Mouse (Mus musculus): ENCODE results near the gene Tex47. TPM values are rescaled to one million over a fixed set of nuclear protein-coding genes. Genes with fewer than 3 reads are reported as not detected.

The Tex47 gene
- polyA plus RNA-seq (2015; fragmentation: Nextera tagmentation; extraction: Ambion mirVana), result 0.16 TPM in 1 of 2 replicates, not detected in the other

DNA sequence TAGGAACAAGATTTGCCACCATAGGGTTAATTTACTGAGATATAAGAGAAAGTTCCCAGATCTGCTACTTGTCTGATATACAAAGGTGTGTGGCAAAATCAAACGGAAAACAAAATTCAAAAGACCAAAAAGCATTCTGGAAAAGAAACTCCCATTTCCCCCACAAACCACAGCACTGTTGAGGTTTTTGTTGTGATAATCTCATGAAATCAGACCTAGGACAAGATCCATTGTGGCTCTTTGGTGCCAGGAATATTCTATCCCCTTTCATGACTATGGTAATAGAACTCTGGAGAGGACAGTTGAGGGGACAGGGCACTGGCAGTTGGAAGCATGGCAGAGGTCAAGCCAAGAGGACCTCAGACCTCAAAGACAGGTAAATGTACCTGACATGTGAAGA lies at the start of gene Tex47:
Gene Tex47, plus strand, starts transcription at position 301 of the 400 bp plus-strand sequence.
- H3K4me3 ChIP-seq, result no peak within 1 kb of the TSS
- WGBS, result 77% methylated on average over 1 of the region's 1 CpGs
- H3K27ac ChIP-seq, result no peak within 1 kb of the TSS
- no peaks in the 10 kb centered on the region for H3K27me3 ChIP-seq
- H3K9me3 ChIP-seq (replicated peaks), result no peaks in the 10 kb centered on the region
- no peak within 1 kb of the TSS for H3K4me2 ChIP-seq
- H3K4me1 ChIP-seq (replicated peaks), result no peaks in the 10 kb centered on the region
- no peak for ATAC-seq (replicated peaks; ENCODE audit: insufficient number of reproducible peaks, insufficient read depth, low FRiP score, low read depth)
- no peaks in the 10 kb centered on the region for H3K36me3 ChIP-seq
- H3K9ac ChIP-seq, result no peak within 1 kb of the TSS

DNA sequence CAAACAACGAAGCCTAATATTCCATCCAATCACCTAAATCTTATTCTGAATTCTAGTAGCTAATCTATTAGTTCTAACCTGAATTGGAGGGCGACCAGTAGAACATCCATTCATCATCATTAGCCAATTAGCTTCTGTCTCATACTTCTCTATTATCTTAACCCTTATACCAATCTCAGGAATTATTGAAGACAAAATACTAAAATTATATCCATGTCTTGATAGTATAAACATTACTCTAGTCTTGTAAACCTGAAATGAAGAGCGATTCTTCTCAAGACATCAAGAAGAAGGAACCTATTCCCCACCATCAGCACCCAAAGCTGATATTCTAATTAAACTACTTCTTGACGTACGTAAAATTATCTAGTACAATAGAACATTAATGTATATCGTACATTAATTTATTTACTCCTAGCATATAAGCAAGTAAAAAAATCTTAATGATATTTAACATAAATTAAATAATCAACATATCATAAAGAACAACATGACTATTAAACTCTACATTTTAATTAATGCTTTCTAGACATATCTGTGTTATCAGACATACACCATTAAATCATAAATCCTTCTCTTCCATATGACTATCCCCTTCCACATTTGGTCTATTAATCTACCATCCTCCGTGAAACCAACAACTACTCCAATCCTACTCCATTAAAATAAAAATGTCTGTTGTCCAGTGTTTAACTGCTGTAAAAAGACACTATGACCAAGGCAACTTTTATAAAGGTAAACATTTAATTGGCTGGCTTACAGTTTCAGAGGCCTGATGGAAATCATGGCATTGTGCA lies 27.1 kb upstream of the Tex47 start:
- no peak for ATAC-seq (replicated peaks; ENCODE audit: insufficient number of reproducible peaks, insufficient read depth, low FRiP score, low read depth)
- 77% methylated on average over 7 of the region's 7 CpGs for WGBS
- no peak overlapping the region for H3K27ac ChIP-seq

DNA sequence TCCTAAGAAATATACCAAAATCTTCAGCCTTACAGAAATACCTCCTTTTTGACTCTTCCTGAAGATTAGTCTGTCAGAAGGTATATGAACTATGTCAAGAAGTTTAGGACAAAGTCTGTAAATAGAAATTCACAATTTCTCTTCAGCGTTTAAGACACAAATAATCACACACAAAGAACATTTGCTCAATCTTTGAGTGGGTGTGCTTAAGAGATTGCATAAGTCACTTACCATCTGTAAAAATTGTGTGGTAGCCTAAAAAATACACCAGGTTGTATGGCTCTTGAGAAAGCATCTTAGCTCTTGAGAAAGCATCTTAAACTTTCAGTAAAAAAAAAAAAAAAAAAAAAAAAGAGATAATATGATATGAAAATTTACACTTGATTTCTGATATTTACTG lies 19.6 kb upstream of the Tex47 start:
- H3K27me3 ChIP-seq, result no peaks in the 10 kb centered on the region
- no peak overlapping the region for H3K4me2 ChIP-seq
- H3K9ac ChIP-seq, result no peak overlapping the region
- H3K27ac ChIP-seq, result no peak overlapping the region
- no peaks in the 10 kb centered on the region for H3K9me3 ChIP-seq (replicated peaks)
- no peak overlapping the region for H3K4me3 ChIP-seq
- WGBS, result 75% methylated on average over 1 of the region's 1 CpGs
- no peaks in the 10 kb centered on the region for H3K36me3 ChIP-seq
- H3K4me1 ChIP-seq (replicated peaks), result no peaks in the 10 kb centered on the region
- ATAC-seq (replicated peaks; ENCODE audit: insufficient number of reproducible peaks, insufficient read depth, low FRiP score, low read depth), result no peak

More for the DNA sequence above, 27.1 kb upstream of the Tex47 start:
- Histone ChIP-seq H3K9me3 (replicated peaks) (no peaks in the 10 kb centered on the region), H3K4me3 (no peak overlapping the region), H3K4me1 (replicated peaks) (no peaks in the 10 kb centered on the region), H3K36me3 (no peaks in the 10 kb centered on the region), H3K27me3 (no peaks in the 10 kb centered on the region), H3K4me2 (no peak overlapping the region), H3K9ac (no peak overlapping the region)

DNA sequence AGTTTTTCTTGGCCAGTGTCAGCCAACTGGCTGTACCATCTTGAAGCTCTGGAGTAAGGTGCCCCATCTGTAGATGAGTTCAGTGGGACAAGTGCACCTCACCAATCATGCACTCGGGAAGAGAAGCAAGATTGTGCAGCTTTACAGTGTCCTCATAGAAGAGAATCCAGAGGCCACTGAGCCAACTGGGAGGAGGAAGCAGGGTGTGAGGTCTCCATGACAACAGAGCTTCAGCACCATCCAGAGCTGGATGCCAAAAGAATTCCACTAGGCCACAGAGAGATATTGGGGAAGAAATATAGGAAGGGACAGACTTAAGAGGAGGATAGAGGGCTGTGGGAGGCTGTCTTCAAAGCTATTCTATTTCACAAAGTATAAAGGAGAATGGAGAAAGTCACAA lies 950 bp upstream of the Tex47 start:
- no peaks in the 10 kb centered on the region for H3K4me1 ChIP-seq (replicated peaks)
- no peak for ATAC-seq (replicated peaks; ENCODE audit: insufficient number of reproducible peaks, insufficient read depth, low FRiP score, low read depth)
- WGBS, result 57% methylated on average over 1 of the region's 1 CpGs

DNA sequence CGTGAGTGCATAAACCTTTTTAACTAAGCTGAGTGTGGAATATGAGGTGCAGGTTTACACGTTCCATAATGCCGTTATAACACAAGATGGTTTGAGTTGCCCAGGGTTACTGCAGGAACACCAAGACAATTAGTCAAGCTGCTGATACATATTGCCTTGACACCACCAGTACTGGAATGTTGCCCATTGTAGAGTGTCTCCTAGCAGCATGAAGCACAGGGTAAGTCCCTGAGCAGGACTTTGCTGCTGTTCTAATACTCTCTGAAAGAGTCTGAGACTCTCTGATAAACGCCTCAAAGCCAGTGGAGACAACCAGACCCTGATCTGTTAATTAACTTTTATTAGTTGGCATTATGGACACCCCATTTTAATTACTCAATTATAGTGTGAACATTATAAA lies 21.7 kb downstream of the Tex47 start:
- no peak overlapping the region for H3K9ac ChIP-seq
- H3K27ac ChIP-seq, result no peak overlapping the region
- H3K4me1 ChIP-seq (replicated peaks), result no peaks in the 10 kb centered on the region
- H3K27me3 ChIP-seq, result no peaks in the 10 kb centered on the region
- no peaks in the 10 kb centered on the region for H3K36me3 ChIP-seq
- H3K9me3 ChIP-seq (replicated peaks), result no peaks in the 10 kb centered on the region
- H3K4me3 ChIP-seq, result no peak overlapping the region
- no peak overlapping the region for H3K4me2 ChIP-seq
- ATAC-seq (replicated peaks; ENCODE audit: insufficient number of reproducible peaks, insufficient read depth, low FRiP score, low read depth), result no peak
- WGBS, result 76% methylated on average over 4 of the region's 4 CpGs

More for the DNA sequence above, 950 bp upstream of the Tex47 start:
- H3K27ac ChIP-seq, result no peak overlapping the region
- H3K9me3 ChIP-seq (replicated peaks), result no peaks in the 10 kb centered on the region
- H3K9ac ChIP-seq, result no peak overlapping the region
- no peaks in the 10 kb centered on the region for H3K36me3 ChIP-seq
- no peak overlapping the region for H3K4me2 ChIP-seq
- no peaks in the 10 kb centered on the region for H3K27me3 ChIP-seq
- H3K4me3 ChIP-seq, result no peak overlapping the region

DNA sequence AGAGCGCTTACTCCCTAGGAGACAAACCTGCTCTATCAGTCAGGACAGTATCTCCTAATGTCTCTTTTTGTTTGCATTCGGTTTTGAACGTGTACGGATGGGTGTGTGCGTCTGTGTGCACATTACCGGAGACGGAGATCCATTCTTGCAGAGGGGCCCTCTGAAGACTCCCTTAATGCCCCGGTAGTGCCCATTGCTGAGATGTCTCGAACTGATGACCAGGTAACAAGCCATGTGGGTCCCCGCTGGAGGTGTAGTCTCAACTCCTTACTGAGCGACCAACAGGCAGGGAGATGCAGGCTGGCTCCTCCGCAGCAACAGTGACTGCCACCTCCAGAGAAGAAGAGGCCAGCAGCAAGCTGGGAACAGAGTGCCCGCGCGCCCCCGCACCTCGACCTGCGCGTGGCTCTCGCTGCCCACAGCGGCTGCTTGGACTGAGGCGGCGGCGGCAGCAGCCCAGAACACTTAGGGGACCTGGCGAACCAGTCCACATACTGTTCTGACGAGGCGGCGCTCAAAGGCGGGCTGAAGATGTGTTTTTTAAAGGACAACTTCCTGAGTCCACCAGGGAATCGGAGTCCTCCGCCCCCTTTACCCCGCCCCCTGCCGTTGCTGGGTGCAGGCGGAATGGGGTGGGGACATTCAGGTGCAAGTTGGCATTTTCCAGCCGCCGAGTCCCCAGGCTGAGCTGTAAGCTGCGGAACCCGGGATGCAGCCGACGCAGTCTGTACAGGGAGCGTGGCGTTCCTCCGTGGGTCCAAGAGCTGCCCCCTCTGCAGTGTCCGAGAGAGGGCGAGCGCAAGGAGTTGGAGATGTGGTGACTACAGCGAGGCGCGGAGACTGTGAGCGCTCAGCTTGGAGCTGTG lies 40.5 kb downstream of the Tex47 start, which contains the start of gene Zfp804b:
Gene Zfp804b, minus strand, starts transcription at position 612 of the 866 bp plus-strand sequence.
- Histone ChIP-seq H3K9ac (peak within 1 kb of the TSS; percentile 46), H3K4me1 (replicated peaks) (peaks cover 4% of the 10 kb centered on the region), H3K9me3 (replicated peaks) (no peaks in the 10 kb centered on the region), H3K27ac (no peak within 1 kb of the TSS), H3K36me3 (no peaks in the 10 kb centered on the region), H3K4me2 (peak within 1 kb of the TSS; percentile 96), H3K4me3 (peak within 1 kb of the TSS; percentile 67), H3K27me3 (no peaks in the 10 kb centered on the region; the same call in 1 of the 2 replicates)
- peak; percentile 67 for ATAC-seq (replicated peaks; ENCODE audit: insufficient number of reproducible peaks, insufficient read depth, low FRiP score, low read depth)
- WGBS, result under 1% methylated on average over 50 of the region's 50 CpGs

DNA sequence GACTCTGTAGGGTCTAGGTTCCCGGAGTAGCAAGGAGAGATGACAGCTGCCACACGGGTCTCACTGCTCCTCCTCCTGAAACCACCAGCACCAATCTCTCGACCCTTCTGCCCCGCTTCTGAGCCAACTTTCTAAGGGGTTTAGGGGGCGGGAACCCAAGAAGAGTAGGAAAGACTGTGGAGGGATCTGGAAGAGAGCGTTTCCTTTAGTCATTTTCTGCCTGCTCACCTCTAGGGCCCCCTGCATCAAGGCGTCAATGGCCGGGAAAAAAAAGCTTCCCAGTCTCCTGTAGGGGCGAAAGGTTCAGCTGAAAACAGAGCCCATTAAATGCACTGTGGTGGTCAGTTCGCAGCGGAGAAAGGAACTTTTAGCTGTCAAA lies 41.1 kb downstream of the Tex47 start:
- no peaks in the 10 kb centered on the region for H3K36me3 ChIP-seq
- H3K27ac ChIP-seq, result no peak overlapping the region
- peak overlapping the region; percentile 46; the same call in 1 of the 2 replicates for H3K9ac ChIP-seq
- ATAC-seq (replicated peaks; ENCODE audit: insufficient number of reproducible peaks, insufficient read depth, low FRiP score, low read depth), result no peak
- H3K4me1 ChIP-seq (replicated peaks), result peaks cover 4% of the 10 kb centered on the region
- H3K4me2 ChIP-seq, result peak overlapping the region; percentile 96
- H3K27me3 ChIP-seq, result no peaks in the 10 kb centered on the region; the same call in 1 of the 2 replicates
- H3K9me3 ChIP-seq (replicated peaks), result no peaks in the 10 kb centered on the region
- peak overlapping the region; percentile 67 for H3K4me3 ChIP-seq
- WGBS, result under 1% methylated on average over 11 of the region's 11 CpGs

Other genes with a start within 250 kb of the Tex47 start
- 0.16 and 0.19 TPM in 2 replicates for gene Zfp804b, start 40.6 kb downstream of the Tex47 start, polyA plus RNA-seq (2015; fragmentation: Nextera tagmentation; extraction: Ambion mirVana)